Mouse (Mus musculus) bone marrow, adult 2 months (tissue): ENCODE results near the gene Gm17545.

Source experiments
- CTCF ChIP-seq: fragments of 200-500 bp; IDR thresholded peaks from 2 replicates; pipeline ENCODE4 v1.5.1; 2011; ENCODE audit warnings: low read length, control low read depth; ENCODE audit not compliant: control insufficient read depth, insufficient read depth
- POLR2A ChIP-seq: fragments of 200-500 bp; IDR thresholded peaks from 2 replicates; pipeline ENCODE4 v1.6.1; 2011; ENCODE audit warnings: low read depth, mild to moderate bottlenecking, control low read depth, low read length, borderline replicate concordance; ENCODE audit not compliant: control insufficient read depth

- TF ChIP-seq CTCF: no peak
- no peak for TF ChIP-seq POLR2A
Observed at GRCm38 (mm10) chr9:22419877-22420276, 34.2 kb upstream of the Gm17545 start.
